Mouse (Mus musculus) heart, embryonic 12.5 days (tissue): ENCODE results near the gene Olfr52. TPM values are rescaled to one million over a fixed set of nuclear protein-coding genes. Genes with fewer than 3 reads are reported as not detected.
"Not testable (repeated sequence)": the region's sequence is repeated elsewhere in the genome, so short reads cannot be mapped to it uniquely, and the experiment has no call there.

ENCODE experiments used
- ATAC-seq: fragments of 200-750 bp; cut with Nextera tagmentation; 2 replicates; pipeline ENCODE4 v1.8.0; 2017; ENCODE audit warnings: moderate TSS enrichment, moderate library complexity; ENCODE audit not compliant: insufficient number of reproducible peaks, low FRiP score
- H3K27ac ChIP-seq: fragments of 300-500 bp; sonication (generic); 2 replicates; pipeline ENCODE4 v1.5.1; 2016; ENCODE audit warnings: mild to moderate bottlenecking, moderate library complexity; ENCODE audit not compliant: poor library complexity, severe bottlenecking
- H3K27me3 ChIP-seq: fragments of 300-500 bp; sonication (generic); replicated peaks from 2 replicates; pipeline ENCODE4 v1.6.1; 2016; ENCODE audit warnings: mild to moderate bottlenecking, moderate library complexity
- H3K36me3 ChIP-seq: fragments of 300-500 bp; sonication (generic); 2 replicates; pipeline ENCODE4 v1.6.1; 2016; ENCODE audit warnings: mild to moderate bottlenecking, moderate library complexity
- H3K4me1 ChIP-seq: fragments of 300-500 bp; sonication (generic); replicated peaks from 2 replicates; pipeline ENCODE4 v1.6.1; 2016; ENCODE audit warnings: mild to moderate bottlenecking
- H3K4me2 ChIP-seq: fragments of 300-500 bp; sonication (generic); 2 replicates; pipeline ENCODE4 v1.6.1; 2016; ENCODE audit warnings: mild to moderate bottlenecking, moderate library complexity
- H3K4me3 ChIP-seq: fragments of 300-500 bp; sonication (generic); 2 replicates; pipeline ENCODE4 v1.5.1; 2016; ENCODE audit warnings: mild to moderate bottlenecking
- H3K9ac ChIP-seq: fragments of 300-500 bp; sonication (generic); 2 replicates; pipeline ENCODE4 v1.6.1; 2016; ENCODE audit warnings: mild to moderate bottlenecking, moderate library complexity
- H3K9me3 ChIP-seq: fragments of 300-500 bp; sonication (generic); replicated peaks from 2 replicates; pipeline ENCODE4 v1.6.1; 2016; ENCODE audit warnings: mild to moderate bottlenecking, moderate library complexity
- WGBS: fragments of 180-500 bp; shearing (Covaris S2); methylation state at CpG from one replicate; pipeline ENCODE4 v1.1.7; 2016; 5-methylcytosine and 5-hydroxymethylcytosine counted together
- polyA plus RNA-seq: library from polyadenylated mRNA; unstranded; fragments of >200 nt; fragmentation: Nextera tagmentation; extraction: Ambion mirVana; gene quantifications from 2 replicates; pipeline ENCODE4 v1.2.1, GENCODE M21; 2016

The Olfr52 gene
- not detected in 2 replicates for polyA plus RNA-seq

- H3K9me3 ChIP-seq, result no peaks in the 10 kb centered on the region
- H3K27me3 ChIP-seq, result no peaks in the 10 kb centered on the region
- no peak within 1 kb of the TSS for H3K4me3 ChIP-seq
- no peak within 1 kb of the TSS for H3K27ac ChIP-seq
- H3K36me3 ChIP-seq, result no peaks in the 10 kb centered on the region
- no peak within 1 kb of the TSS for H3K9ac ChIP-seq
- no peaks in the 10 kb centered on the region for H3K4me1 ChIP-seq
- H3K4me2 ChIP-seq, result no peak within 1 kb of the TSS
- ATAC-seq, result no peak
Observed at GRCm38 (mm10) chr2:86185583-86185982, at the start of gene Olfr52. TSS of gene Olfr52 (minus strand) at chr2:86185683.

- ATAC-seq, result no peak
- no peak within 1 kb of the TSS for H3K4me2 ChIP-seq
- no peaks in the 10 kb centered on the region for H3K9me3 ChIP-seq
- no peak within 1 kb of the TSS for H3K4me3 ChIP-seq
- H3K27ac ChIP-seq, result no peak within 1 kb of the TSS
- H3K9ac ChIP-seq, result no peak within 1 kb of the TSS
- no peaks in the 10 kb centered on the region for H3K36me3 ChIP-seq
- H3K4me1 ChIP-seq, result no peaks in the 10 kb centered on the region
- no peaks in the 10 kb centered on the region for H3K27me3 ChIP-seq
- 79% methylated on average over 1 of the region's 1 CpGs for WGBS
Observed at GRCm38 (mm10) chr2:86231301-86231700, 45.8 kb upstream of the Olfr52 start, which contains the start of gene Olfr1047. TSS of gene Olfr1047 (minus strand) at chr2:86231401.

GRCm38 (mm10) chr2:86219214-86219613, 33.7 kb upstream of the Olfr52 start, which contains the start of gene Olfr1046:
TSS of gene Olfr1046 (minus strand) at chr2:86219314.
- no peak for ATAC-seq
- no peak within 1 kb of the TSS for H3K4me2 ChIP-seq
- 70% methylated on average over 2 of the region's 2 CpGs for WGBS

GRCm38 (mm10) chr2:86202909-86203308, 17.4 kb upstream of the Olfr52 start, which contains the start of gene Olfr1045:
TSS of gene Olfr1045 (minus strand) at chr2:86203009.
- no peak within 1 kb of the TSS for H3K27ac ChIP-seq
- no peak within 1 kb of the TSS for H3K9ac ChIP-seq
- H3K27me3 ChIP-seq, result no peaks in the 10 kb centered on the region
- no peak within 1 kb of the TSS for H3K4me3 ChIP-seq
- no peaks in the 10 kb centered on the region for H3K36me3 ChIP-seq
- no peak for ATAC-seq
- no peaks in the 10 kb centered on the region for H3K4me1 ChIP-seq
- H3K9me3 ChIP-seq, result no peaks in the 10 kb centered on the region
- H3K4me2 ChIP-seq, result no peak within 1 kb of the TSS

More at GRCm38 (mm10) chr2:86219214-86219613, 33.7 kb upstream of the Olfr52 start, which contains the start of gene Olfr1046:
- Histone ChIP-seq H3K27ac (no peak within 1 kb of the TSS), H3K4me1 (no peaks in the 10 kb centered on the region), H3K27me3 (no peaks in the 10 kb centered on the region), H3K36me3 (no peaks in the 10 kb centered on the region), H3K9ac (no peak within 1 kb of the TSS), H3K4me3 (no peak within 1 kb of the TSS), H3K9me3 (no peaks in the 10 kb centered on the region)

GRCm38 (mm10) chr2:86195863-86196262, 10.4 kb upstream of the Olfr52 start:
- no peaks in the 10 kb centered on the region for H3K4me1 ChIP-seq
- H3K4me3 ChIP-seq, result no peak overlapping the region
- 35% methylated on average over 1 of the region's 1 CpGs for WGBS
- H3K27ac ChIP-seq, result no peak overlapping the region
- H3K9ac ChIP-seq, result no peak overlapping the region
- no peaks in the 10 kb centered on the region for H3K27me3 ChIP-seq
- ATAC-seq, result no peak
- no peak overlapping the region for H3K4me2 ChIP-seq
- no peaks in the 10 kb centered on the region for H3K36me3 ChIP-seq
- H3K9me3 ChIP-seq, result 0 out of 2 replicates have a peak, but pooled peaks cover 7% of the 10 kb centered on the region

- no peaks in the 10 kb centered on the region for H3K27me3 ChIP-seq
- H3K4me3 ChIP-seq, result no peak overlapping the region
- WGBS, result 81% methylated on average over 3 of the region's 3 CpGs
- no peaks in the 10 kb centered on the region for H3K36me3 ChIP-seq
- no peaks in the 10 kb centered on the region for H3K4me1 ChIP-seq
- ATAC-seq, result no peak
- no peak overlapping the region for H3K9ac ChIP-seq
- no peak overlapping the region for H3K27ac ChIP-seq
- H3K9me3 ChIP-seq, result no peaks in the 10 kb centered on the region
- no peak overlapping the region for H3K4me2 ChIP-seq
Observed at GRCm38 (mm10) chr2:86179950-86180349, 5.5 kb downstream of the Olfr52 start.

GRCm38 (mm10) chr2:86177720-86178119, 7.8 kb downstream of the Olfr52 start, which contains the start of gene Olfr1044:
TSS of gene Olfr1044 (minus strand) at chr2:86177820.
- Histone ChIP-seq H3K9me3 (no peaks in the 10 kb centered on the region), H3K27ac (no peak within 1 kb of the TSS), H3K27me3 (no peaks in the 10 kb centered on the region), H3K4me1 (no peaks in the 10 kb centered on the region), H3K4me3 (no peak within 1 kb of the TSS), H3K36me3 (no peaks in the 10 kb centered on the region), H3K4me2 (no peak within 1 kb of the TSS), H3K9ac (no peak within 1 kb of the TSS)
- no peak for ATAC-seq

- 77% methylated on average over 7 of the region's 7 CpGs for WGBS
- H3K4me1 ChIP-seq, H3K27me3 ChIP-seq, H3K36me3 ChIP-seq, H3K27ac ChIP-seq, H3K4me3 ChIP-seq, H3K9me3 ChIP-seq, H3K9ac ChIP-seq, H3K4me2 ChIP-seq, ATAC-seq: not testable (repeated sequence)
Observed at GRCm38 (mm10) chr2:86175422-86175821, 10.1 kb downstream of the Olfr52 start.

GRCm38 (mm10) chr2:86167422-86167821, 18.1 kb downstream of the Olfr52 start, which contains the start of gene Olfr1043:
TSS of gene Olfr1043 (minus strand) at chr2:86167522.
- H3K27ac ChIP-seq, result no peak within 1 kb of the TSS
- no peaks in the 10 kb centered on the region for H3K36me3 ChIP-seq
- no peak within 1 kb of the TSS for H3K4me2 ChIP-seq
- H3K4me1 ChIP-seq, result no peaks in the 10 kb centered on the region
- no peaks in the 10 kb centered on the region for H3K27me3 ChIP-seq
- no peak within 1 kb of the TSS for H3K9ac ChIP-seq
- no peaks in the 10 kb centered on the region for H3K9me3 ChIP-seq
- ATAC-seq, result no peak
- 74% methylated on average over 2 of the region's 2 CpGs for WGBS
- H3K4me3 ChIP-seq, result no peak within 1 kb of the TSS

- H3K36me3 ChIP-seq, result no peaks in the 10 kb centered on the region
- no peaks in the 10 kb centered on the region for H3K4me1 ChIP-seq
- ATAC-seq, result no peak
- H3K27me3 ChIP-seq, result no peaks in the 10 kb centered on the region
- no peak within 1 kb of the TSS for H3K4me2 ChIP-seq
- H3K27ac ChIP-seq, result no peak within 1 kb of the TSS
- no peak within 1 kb of the TSS for H3K4me3 ChIP-seq
- WGBS, result 78% methylated on average over 2 of the region's 2 CpGs
- H3K9me3 ChIP-seq, result no peaks in the 10 kb centered on the region
- H3K9ac ChIP-seq, result no peak within 1 kb of the TSS
Observed at GRCm38 (mm10) chr2:86161738-86162137, 23.7 kb downstream of the Olfr52 start, which contains the start of gene Olfr1042. TSS of gene Olfr1042 (minus strand) at chr2:86161838.

GRCm38 (mm10) chr2:86146632-86147031, 38.9 kb downstream of the Olfr52 start, which contains the start of gene Olfr1040:
TSS of gene Olfr1040 (minus strand) at chr2:86146732.
- H3K36me3 ChIP-seq, result no peaks in the 10 kb centered on the region
- 88% methylated on average over 1 of the region's 1 CpGs for WGBS
- H3K4me2 ChIP-seq, result no peak within 1 kb of the TSS
- no peaks in the 10 kb centered on the region for H3K27me3 ChIP-seq
- no peaks in the 10 kb centered on the region for H3K4me1 ChIP-seq
- H3K9me3 ChIP-seq, result no peaks in the 10 kb centered on the region
- no peak within 1 kb of the TSS for H3K27ac ChIP-seq
- H3K4me3 ChIP-seq, result no peak within 1 kb of the TSS
- no peak within 1 kb of the TSS for H3K9ac ChIP-seq
- no peak for ATAC-seq

- no peaks in the 10 kb centered on the region for H3K27me3 ChIP-seq
- H3K27ac ChIP-seq, result no peak within 1 kb of the TSS
- H3K9me3 ChIP-seq, result no peaks in the 10 kb centered on the region
- no peak within 1 kb of the TSS for H3K9ac ChIP-seq
- no peaks in the 10 kb centered on the region for H3K36me3 ChIP-seq
- 81% methylated on average over 1 of the region's 1 CpGs for WGBS
- H3K4me3 ChIP-seq, result no peak within 1 kb of the TSS
- ATAC-seq, result no peak
- H3K4me2 ChIP-seq, result no peak within 1 kb of the TSS
- H3K4me1 ChIP-seq, result no peaks in the 10 kb centered on the region
Observed at GRCm38 (mm10) chr2:86135828-86136227, 49.7 kb downstream of the Olfr52 start, which contains the start of gene Olfr1039. TSS of gene Olfr1039 (minus strand) at chr2:86135928.
